Mouse (Mus musculus) spleen, adult 2 months (tissue): ENCODE results near the gene Lrrc10b.

Experiments
- CTCF ChIP-seq: fragments of 200-500 bp; IDR thresholded peaks from 2 replicates; pipeline ENCODE4 v1.5.1; 2011; ENCODE audit warnings: mild to moderate bottlenecking, inconsistent platforms; ENCODE audit not compliant: insufficient read depth, insufficient read length, insufficient replicate concordance; ENCODE audit errors: extremely low read depth
- POLR2A ChIP-seq: fragments of 200-500 bp; IDR thresholded peaks from 2 replicates; pipeline ENCODE4 v1.6.1; 2011; ENCODE audit warnings: low read depth, low read length, inconsistent platforms

- no peak for TF ChIP-seq POLR2A
- TF ChIP-seq CTCF: no peak
Observed at GRCm38 (mm10) chr19:10457484-10457800, 169 bp upstream of the Lrrc10b start.
